Mouse (Mus musculus): ENCODE measurements around the gene Tmem50b. TPM values are rescaled to one million over a fixed set of nuclear protein-coding genes. Genes with fewer than 3 reads are reported as not detected.
"Not testable (repeated sequence)": the region's sequence is repeated elsewhere in the genome, so short reads cannot be mapped to it uniquely, and the experiment has no call there.

The Tmem50b gene
- 114 and 131 TPM in 2 replicates for polyA plus RNA-seq (2015; fragmentation: Nextera tagmentation; extraction: Ambion mirVana)

GRCm38 (mm10) chr16:91597672-91598010 lies at the start of gene Tmem50b:
Gene Tmem50b, minus strand, starts transcription at chr16:91597800.
- peaks cover 2% of the 10 kb centered on the region for H3K27me3 ChIP-seq (replicated peaks; ENCODE audit: control insufficient read depth, insufficient read depth, low read length)
- no peaks in the 10 kb centered on the region for H3K36me3 ChIP-seq (ENCODE audit: control insufficient read depth, insufficient read depth, low read length)
- H3K4me1 ChIP-seq (ENCODE audit: control insufficient read depth, insufficient read depth, low read depth, low read length), result peaks cover 10% of the 10 kb centered on the region
- H3K9me3 ChIP-seq (ENCODE audit: control insufficient read depth, low read length), result no peaks in the 10 kb centered on the region
- H3K9ac ChIP-seq (ENCODE audit: low read depth, low read length), result peak within 1 kb of the TSS; percentile 89
- ATAC-seq, result peak; percentile 99
- under 1% methylated on average over 32 of the region's 34 CpGs for WGBS
- H3K4me2 ChIP-seq (ENCODE audit: low read length), result peak within 1 kb of the TSS; percentile 97
- peak within 1 kb of the TSS; percentile 91 for H3K4me3 ChIP-seq (ENCODE audit: low read length)
- H3K27ac ChIP-seq (ENCODE audit: low read depth, low read length), result peak within 1 kb of the TSS; percentile 79

DNA sequence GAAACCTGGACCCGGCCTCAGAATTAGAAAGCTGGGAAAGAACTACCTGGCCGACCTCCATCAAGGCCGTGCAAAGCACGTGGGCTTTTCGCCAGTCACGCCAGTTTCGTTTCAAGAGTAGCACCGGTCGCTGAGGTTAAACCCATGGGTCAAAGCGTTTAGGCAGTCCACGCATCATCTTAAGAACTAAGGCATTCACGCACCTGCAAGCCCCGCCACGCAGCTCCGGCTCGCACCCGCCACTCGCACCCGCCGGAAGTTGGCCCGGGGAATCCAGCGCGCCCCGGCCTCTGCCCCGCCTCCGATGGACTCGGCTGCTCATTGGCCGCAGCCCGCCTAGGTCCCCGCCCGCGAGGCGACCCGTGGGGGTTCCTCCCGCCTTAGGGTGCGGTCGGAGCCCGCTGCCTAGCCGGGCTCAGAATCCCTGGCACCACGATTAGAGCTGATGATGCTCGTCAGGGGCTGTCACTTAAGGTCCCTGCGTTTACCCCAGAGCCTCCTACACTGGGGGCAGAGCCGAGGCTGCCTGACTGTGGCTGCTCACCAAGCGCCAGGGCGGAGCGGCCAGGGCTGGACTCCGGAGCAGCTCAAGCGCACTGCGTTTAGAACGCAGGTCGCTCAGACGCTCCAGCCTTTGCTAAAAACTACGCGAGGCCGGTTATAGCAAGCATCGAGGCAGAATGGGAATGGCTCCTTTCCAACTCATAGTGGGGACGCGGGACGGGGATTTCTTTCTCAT lies 49.2 kb upstream of the Tmem50b start, which contains the start of gene Gart:
Gene Gart (minus strand): TSS at position 272 of the 739 bp plus-strand sequence.
- H3K9me3 ChIP-seq (ENCODE audit: control insufficient read depth, low read length), result no peaks in the 10 kb centered on the region
- peak within 1 kb of the TSS; percentile 80 for H3K4me2 ChIP-seq (ENCODE audit: low read length)
- H3K27ac ChIP-seq (ENCODE audit: low read depth, low read length), result peak within 1 kb of the TSS; percentile 100
- H3K36me3 ChIP-seq (ENCODE audit: control insufficient read depth, insufficient read depth, low read length), result peaks cover under 1% of the 10 kb centered on the region
- H3K4me3 ChIP-seq (ENCODE audit: low read length), result peak within 1 kb of the TSS; percentile 81
- under 1% methylated on average over 56 of the region's 59 CpGs for WGBS
- H3K9ac ChIP-seq (ENCODE audit: low read depth, low read length), result peak within 1 kb of the TSS; percentile 84
- peak; percentile 91 for ATAC-seq
- H3K4me1 ChIP-seq (ENCODE audit: control insufficient read depth, insufficient read depth, low read depth, low read length), result peaks cover 14% of the 10 kb centered on the region
- H3K27me3 ChIP-seq (replicated peaks; ENCODE audit: control insufficient read depth, insufficient read depth, low read length), result no peaks in the 10 kb centered on the region

GRCm38 (mm10) chr16:91645995-91646602 lies 48.5 kb upstream of the Tmem50b start:
- under 1% methylated on average over 11 of the region's 11 CpGs for WGBS
- no peaks in the 10 kb centered on the region for H3K9me3 ChIP-seq (ENCODE audit: control insufficient read depth, low read length)
- no peak overlapping the region; the same call in none of the 2 replicates for H3K27ac ChIP-seq (ENCODE audit: low read depth, low read length)
- H3K4me2 ChIP-seq (ENCODE audit: low read length), result peak overlapping the region; percentile 80
- H3K36me3 ChIP-seq (ENCODE audit: control insufficient read depth, insufficient read depth, low read length), result peaks cover 4% of the 10 kb centered on the region; the same call in 1 of the 2 replicates
- no peak for ATAC-seq
- H3K4me3 ChIP-seq (ENCODE audit: low read length), result peak overlapping the region; percentile 81
- H3K27me3 ChIP-seq (replicated peaks; ENCODE audit: control insufficient read depth, insufficient read depth, low read length), result no peaks in the 10 kb centered on the region
- peaks cover 14% of the 10 kb centered on the region for H3K4me1 ChIP-seq (ENCODE audit: control insufficient read depth, insufficient read depth, low read depth, low read length)
- peak overlapping the region; percentile 81 for H3K9ac ChIP-seq (ENCODE audit: low read depth, low read length)

DNA sequence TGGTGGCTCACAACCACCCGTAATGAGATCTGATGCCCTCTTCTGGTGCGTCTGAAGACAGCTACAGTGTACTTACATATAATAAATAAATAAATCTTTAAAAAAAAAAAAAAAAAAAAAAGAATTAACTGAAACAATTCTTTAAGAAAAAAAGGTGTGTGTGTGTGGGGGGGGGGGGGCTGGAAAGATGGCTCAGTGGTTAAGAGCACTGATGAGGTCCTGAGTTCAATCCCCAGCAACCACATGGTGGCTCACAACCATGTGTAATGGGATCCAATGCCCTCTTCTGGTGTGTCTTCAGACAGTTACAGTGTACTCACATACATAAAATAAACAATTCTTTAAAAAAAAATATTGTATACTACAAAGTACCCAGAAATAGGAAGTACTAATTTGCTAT lies 47.8 kb upstream of the Tmem50b start:
- not testable (repeated sequence) for H3K9me3 ChIP-seq (ENCODE audit: control insufficient read depth, low read length); H3K9ac ChIP-seq (ENCODE audit: low read depth, low read length); H3K27me3 ChIP-seq (replicated peaks; ENCODE audit: control insufficient read depth, insufficient read depth, low read length); H3K4me3 ChIP-seq (ENCODE audit: low read length); ATAC-seq; H3K4me2 ChIP-seq (ENCODE audit: low read length); H3K36me3 ChIP-seq (ENCODE audit: control insufficient read depth, insufficient read depth, low read length); H3K27ac ChIP-seq (ENCODE audit: low read depth, low read length)
- peaks cover 14% of the 10 kb centered on the region for H3K4me1 ChIP-seq (ENCODE audit: control insufficient read depth, insufficient read depth, low read depth, low read length)
- no CpG with 5 or more reads among the region's 2 CpGs for WGBS

DNA sequence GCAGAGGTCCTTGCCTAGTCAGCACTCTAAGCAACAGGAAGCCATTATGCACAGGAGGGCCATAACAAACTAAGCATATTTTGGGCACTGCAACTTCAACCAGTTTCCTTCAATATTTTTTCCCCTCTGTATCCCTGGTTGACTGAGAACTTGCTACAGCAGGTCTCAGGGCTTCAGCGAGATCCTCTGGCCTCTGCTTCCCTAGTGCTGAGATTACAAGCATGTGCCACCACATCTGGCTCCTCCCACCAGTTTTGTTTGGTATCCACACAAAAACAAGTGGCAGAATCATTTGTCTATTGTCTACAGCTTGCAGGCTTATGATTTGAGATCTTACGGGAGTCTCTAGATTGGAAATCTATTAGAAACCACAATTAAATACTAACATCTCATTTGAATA lies 47.3 kb upstream of the Tmem50b start:
- H3K9me3 ChIP-seq (ENCODE audit: control insufficient read depth, low read length), result no peaks in the 10 kb centered on the region
- peaks cover 11% of the 10 kb centered on the region for H3K36me3 ChIP-seq (ENCODE audit: control insufficient read depth, insufficient read depth, low read length)
- no peak overlapping the region for H3K9ac ChIP-seq (ENCODE audit: low read depth, low read length)
- 90% methylated on average over 2 of the region's 2 CpGs for WGBS
- peaks cover 12% of the 10 kb centered on the region for H3K4me1 ChIP-seq (ENCODE audit: control insufficient read depth, insufficient read depth, low read depth, low read length)
- H3K4me3 ChIP-seq (ENCODE audit: low read length), result no peak overlapping the region
- no peak overlapping the region for H3K27ac ChIP-seq (ENCODE audit: low read depth, low read length)
- no peak overlapping the region for H3K4me2 ChIP-seq (ENCODE audit: low read length)
- ATAC-seq, result no peak
- H3K27me3 ChIP-seq (replicated peaks; ENCODE audit: control insufficient read depth, insufficient read depth, low read length), result no peaks in the 10 kb centered on the region

DNA sequence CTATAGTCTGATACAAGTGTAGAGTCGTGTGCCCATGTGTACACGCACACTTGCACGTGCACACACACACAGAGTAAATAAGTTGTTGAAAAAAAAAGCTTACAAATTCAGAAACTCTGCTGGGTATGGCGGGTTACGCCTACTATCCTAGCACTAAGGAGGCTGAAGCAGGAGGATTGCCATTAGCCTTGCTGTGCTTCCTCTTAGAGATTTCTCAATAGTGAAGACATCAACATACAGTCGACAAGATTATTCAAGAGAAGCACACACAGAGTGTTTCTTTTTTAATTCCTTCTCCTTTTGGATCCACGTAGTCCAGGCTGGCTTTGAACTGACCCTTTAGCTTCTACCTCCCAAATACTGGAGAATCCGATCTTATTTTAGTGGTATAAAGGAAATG lies 42.6 kb upstream of the Tmem50b start:
- H3K4me2 ChIP-seq (ENCODE audit: low read length), result no peak overlapping the region
- H3K9me3 ChIP-seq (ENCODE audit: control insufficient read depth, low read length), result no peaks in the 10 kb centered on the region
- H3K4me3 ChIP-seq (ENCODE audit: low read length), result no peak overlapping the region
- 95% methylated on average over 8 of the region's 8 CpGs for WGBS
- no peak overlapping the region for H3K9ac ChIP-seq (ENCODE audit: low read depth, low read length)
- no peak overlapping the region for H3K27ac ChIP-seq (ENCODE audit: low read depth, low read length)
- ATAC-seq, result no peak
- H3K4me1 ChIP-seq (ENCODE audit: control insufficient read depth, insufficient read depth, low read depth, low read length), result no peaks in the 10 kb centered on the region; the same call in 1 of the 2 replicates
- peaks cover 40% of the 10 kb centered on the region for H3K36me3 ChIP-seq (ENCODE audit: control insufficient read depth, insufficient read depth, low read length)
- no peaks in the 10 kb centered on the region for H3K27me3 ChIP-seq (replicated peaks; ENCODE audit: control insufficient read depth, insufficient read depth, low read length)

GRCm38 (mm10) chr16:91639636-91640035 lies 42.0 kb upstream of the Tmem50b start:
- Histone ChIP-seq H3K9ac (ENCODE audit: low read depth, low read length) (no peak overlapping the region), H3K4me3 (ENCODE audit: low read length) (no peak overlapping the region), H3K27ac (ENCODE audit: low read depth, low read length) (no peak overlapping the region), H3K36me3 (ENCODE audit: control insufficient read depth, insufficient read depth, low read length) (peaks cover 43% of the 10 kb centered on the region), H3K9me3 (ENCODE audit: control insufficient read depth, low read length) (no peaks in the 10 kb centered on the region), H3K4me2 (ENCODE audit: low read length) (no peak overlapping the region), H3K27me3 (replicated peaks; ENCODE audit: control insufficient read depth, insufficient read depth, low read length) (no peaks in the 10 kb centered on the region), H3K4me1 (ENCODE audit: control insufficient read depth, insufficient read depth, low read depth, low read length) (no peaks in the 10 kb centered on the region; the same call in 1 of the 2 replicates)
- 96% methylated on average over 2 of the region's 2 CpGs for WGBS
- no peak for ATAC-seq

GRCm38 (mm10) chr16:91639161-91639560 lies 41.6 kb upstream of the Tmem50b start:
- H3K4me2 ChIP-seq (ENCODE audit: low read length), result no peak overlapping the region
- no peaks in the 10 kb centered on the region for H3K4me1 ChIP-seq (ENCODE audit: control insufficient read depth, insufficient read depth, low read depth, low read length)
- H3K9me3 ChIP-seq (ENCODE audit: control insufficient read depth, low read length), result no peaks in the 10 kb centered on the region
- H3K36me3 ChIP-seq (ENCODE audit: control insufficient read depth, insufficient read depth, low read length), result peaks cover 43% of the 10 kb centered on the region
- H3K27ac ChIP-seq (ENCODE audit: low read depth, low read length), result no peak overlapping the region
- H3K4me3 ChIP-seq (ENCODE audit: low read length), result no peak overlapping the region
- ATAC-seq, result no peak
- H3K27me3 ChIP-seq (replicated peaks; ENCODE audit: control insufficient read depth, insufficient read depth, low read length), result no peaks in the 10 kb centered on the region
- H3K9ac ChIP-seq (ENCODE audit: low read depth, low read length), result no peak overlapping the region
- WGBS, result 97% methylated on average over 5 of the region's 5 CpGs

DNA sequence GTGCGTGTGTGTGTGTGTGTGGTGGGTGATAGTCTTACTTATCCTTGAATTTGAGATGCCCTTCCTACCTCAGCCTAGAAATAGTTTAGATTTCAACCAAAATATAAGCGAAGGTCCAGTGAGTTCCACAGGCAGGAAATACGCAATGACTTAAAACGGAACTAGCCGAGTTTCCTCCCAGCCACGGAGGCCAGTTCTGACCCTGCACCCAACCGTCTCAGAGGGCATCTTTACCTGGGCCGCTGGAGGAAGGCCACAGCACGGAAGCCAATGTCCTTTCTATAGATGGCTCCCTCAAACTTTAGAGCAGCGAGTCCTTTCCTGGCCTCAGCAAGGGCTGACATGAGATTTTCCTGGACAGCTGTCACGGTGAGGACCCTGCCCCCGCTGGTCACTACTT lies 36.0 kb upstream of the Tmem50b start:
- no peak for ATAC-seq
- whole genome bisulfite sequencing, result 91% methylated on average over 12 of the region's 12 CpGs
- H3K4me3 ChIP-seq (ENCODE audit: low read length), result no peak overlapping the region

More for the DNA sequence above, 36.0 kb upstream of the Tmem50b start:
- H3K4me2 ChIP-seq (ENCODE audit: low read length), result no peak overlapping the region
- no peaks in the 10 kb centered on the region for H3K9me3 ChIP-seq (ENCODE audit: control insufficient read depth, low read length)
- no peak overlapping the region for H3K27ac ChIP-seq (ENCODE audit: low read depth, low read length)
- no peaks in the 10 kb centered on the region for H3K4me1 ChIP-seq (ENCODE audit: control insufficient read depth, insufficient read depth, low read depth, low read length)
- H3K27me3 ChIP-seq (replicated peaks; ENCODE audit: control insufficient read depth, insufficient read depth, low read length), result no peaks in the 10 kb centered on the region
- peaks cover 40% of the 10 kb centered on the region for H3K36me3 ChIP-seq (ENCODE audit: control insufficient read depth, insufficient read depth, low read length)
- no peak overlapping the region for H3K9ac ChIP-seq (ENCODE audit: low read depth, low read length)
